Mouse (Mus musculus): ENCODE data around the gene Diaph2. TPM values are rescaled to one million over a fixed set of nuclear protein-coding genes. Genes with fewer than 3 reads are reported as not detected.
"Not testable (repeated sequence)": the region's sequence is repeated elsewhere in the genome, so short reads cannot be mapped to it uniquely, and the experiment has no call there.

The Diaph2 gene
- polyA plus RNA-seq, 1 experiment, result 3.6 TPM

DNA sequence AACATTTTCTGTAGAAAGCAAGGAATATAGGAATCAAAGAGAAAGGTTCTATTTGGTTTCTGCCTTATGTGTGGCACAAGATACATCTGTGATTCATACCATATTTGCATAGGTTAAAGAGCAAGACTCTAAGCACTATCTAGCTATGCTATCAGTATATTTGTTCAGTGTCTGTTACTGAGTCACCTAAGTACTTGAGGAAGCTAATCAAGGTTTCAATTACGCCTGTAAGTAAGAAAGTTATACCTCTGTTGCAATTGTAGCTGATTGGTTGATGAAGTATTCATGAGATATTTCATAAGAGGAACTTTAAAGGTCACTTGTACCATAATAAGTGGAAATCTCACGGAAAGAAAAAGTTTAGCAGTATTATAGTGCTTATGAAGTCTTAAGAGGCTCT lies 531.9 kb downstream of the Diaph2 start:
- no peak for TF ChIP-seq CTCF (IDR thresholded peaks at IDR 0.05; ENCODE audit: control insufficient read depth, insufficient read depth, insufficient replicate concordance, low read depth, low read length)
- no peaks in the 10 kb centered on the region for H3K36me3 ChIP-seq (ENCODE audit: control insufficient read depth, insufficient read depth, low read length)
- no peaks in the 10 kb centered on the region for H3K27me3 ChIP-seq (ENCODE audit: control insufficient read depth, insufficient read depth, low read length)
- H3K27ac ChIP-seq (ENCODE audit: control insufficient read depth, insufficient read depth, low read depth, low read length), result no peak overlapping the region
- H3K4me1 ChIP-seq (ENCODE audit: control insufficient read depth, insufficient read depth, low read length), result no peaks in the 10 kb centered on the region
- no peak overlapping the region for H3K4me3 ChIP-seq (ENCODE audit: control insufficient read depth, low read depth, low read length)

DNA sequence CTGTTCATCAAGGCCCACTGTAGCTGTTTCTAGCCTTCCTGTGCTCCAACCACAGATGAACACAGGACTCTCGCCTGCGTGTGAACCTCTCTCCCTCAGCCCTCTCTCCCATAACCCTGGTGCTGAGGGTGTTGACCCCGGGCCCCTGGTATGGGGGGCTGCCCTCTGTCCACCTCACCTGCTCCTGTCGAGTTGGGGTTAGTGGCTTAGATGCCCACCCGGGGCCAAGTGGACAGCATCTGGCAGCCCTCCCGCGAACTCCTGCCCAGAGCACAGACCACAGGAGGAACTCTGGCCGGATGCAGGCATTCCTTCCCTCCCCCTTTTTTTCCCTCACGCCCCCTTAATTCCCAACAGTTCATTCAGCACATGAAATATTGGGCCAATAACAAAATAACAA lies 537.5 kb downstream of the Diaph2 start:
- Histone ChIP-seq H3K4me1 (ENCODE audit: control insufficient read depth, insufficient read depth, low read length) (no peaks in the 10 kb centered on the region), H3K27ac (ENCODE audit: control insufficient read depth, insufficient read depth, low read depth, low read length) (no peak overlapping the region), H3K36me3 (ENCODE audit: control insufficient read depth, insufficient read depth, low read length) (no peaks in the 10 kb centered on the region), H3K27me3 (ENCODE audit: control insufficient read depth, insufficient read depth, low read length) (no peaks in the 10 kb centered on the region), H3K4me3 (ENCODE audit: control insufficient read depth, low read depth, low read length) (no peak overlapping the region)
- TF ChIP-seq CTCF (IDR thresholded peaks at IDR 0.05; ENCODE audit: control insufficient read depth, insufficient read depth, insufficient replicate concordance, low read depth, low read length), result no peak
- no peak for TF ChIP-seq POLR2A (IDR thresholded peaks at IDR 0.05; ENCODE audit: control insufficient read depth, low read depth, low read length)

DNA sequence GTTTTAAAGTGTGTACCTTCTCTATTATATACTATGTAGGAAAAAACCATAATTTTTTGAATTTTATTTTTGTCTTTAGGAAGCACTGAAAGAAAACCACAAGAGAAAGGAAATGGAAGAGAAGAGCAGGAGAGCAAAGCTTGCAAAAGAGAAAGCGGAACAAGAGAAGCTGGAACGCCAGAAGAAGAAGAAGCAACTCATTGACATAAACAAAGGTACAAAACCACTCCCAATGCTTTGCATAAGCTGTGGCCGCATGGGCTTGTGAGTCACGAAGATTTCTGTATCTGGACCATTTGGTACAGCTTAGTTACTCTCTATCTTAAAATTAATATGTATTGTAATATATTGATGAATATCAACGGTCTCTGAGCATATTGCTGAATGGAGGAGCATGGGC lies 540.2 kb downstream of the Diaph2 start:
- Histone ChIP-seq H3K4me1 (ENCODE audit: control insufficient read depth, insufficient read depth, low read length) (no peaks in the 10 kb centered on the region), H3K27me3 (ENCODE audit: control insufficient read depth, insufficient read depth, low read length) (no peaks in the 10 kb centered on the region), H3K27ac (ENCODE audit: control insufficient read depth, insufficient read depth, low read depth, low read length) (no peak overlapping the region), H3K36me3 (ENCODE audit: control insufficient read depth, insufficient read depth, low read length) (no peaks in the 10 kb centered on the region), H3K4me3 (ENCODE audit: control insufficient read depth, low read depth, low read length) (no peak overlapping the region)
- TF ChIP-seq CTCF (IDR thresholded peaks at IDR 0.05; ENCODE audit: control insufficient read depth, insufficient read depth, insufficient replicate concordance, low read depth, low read length) (no peak), POLR2A (IDR thresholded peaks at IDR 0.05; ENCODE audit: control insufficient read depth, low read depth, low read length) (no peak)

DNA sequence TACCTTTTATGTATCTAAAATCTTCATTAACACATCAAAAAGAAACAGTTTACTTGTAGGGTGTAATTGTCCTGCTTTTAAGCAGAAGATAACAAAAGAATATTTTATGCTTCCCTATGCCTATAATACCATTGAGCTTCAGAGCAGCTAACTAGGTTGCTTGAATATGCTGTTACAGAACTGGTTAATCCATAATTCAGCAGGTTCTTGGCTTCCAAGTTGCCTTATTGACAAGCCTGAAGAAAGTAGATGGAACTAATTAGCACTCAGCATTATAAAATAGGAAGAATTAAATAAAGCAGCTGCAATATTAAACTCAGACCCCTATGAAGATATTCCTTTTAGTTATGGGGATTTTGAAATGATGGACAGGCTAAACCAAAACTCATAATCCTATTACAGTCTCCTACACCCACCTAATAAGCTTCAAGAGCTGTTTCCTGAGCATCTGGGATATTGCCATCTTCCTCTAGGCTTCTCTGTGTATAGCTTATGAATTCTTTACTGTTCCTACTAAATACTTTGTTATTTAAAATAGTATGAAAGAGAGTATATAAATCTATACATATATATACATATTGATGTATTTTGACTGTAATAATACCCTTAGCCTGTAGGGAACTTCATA lies 601.4 kb downstream of the Diaph2 start:
- no peaks in the 10 kb centered on the region for H3K36me3 ChIP-seq (ENCODE audit: control insufficient read depth, insufficient read depth, low read length)
- no peak for TF ChIP-seq CTCF (IDR thresholded peaks at IDR 0.05; ENCODE audit: control insufficient read depth, insufficient read depth, insufficient replicate concordance, low read depth, low read length)
- TF ChIP-seq POLR2A (IDR thresholded peaks at IDR 0.05; ENCODE audit: control insufficient read depth, low read depth, low read length), result no peak
- no peak overlapping the region for H3K27ac ChIP-seq (ENCODE audit: control insufficient read depth, insufficient read depth, low read depth, low read length)
- no peaks in the 10 kb centered on the region for H3K4me1 ChIP-seq (ENCODE audit: control insufficient read depth, insufficient read depth, low read length)
- no peak overlapping the region for H3K4me3 ChIP-seq (ENCODE audit: control insufficient read depth, low read depth, low read length)
- no peaks in the 10 kb centered on the region for H3K27me3 ChIP-seq (ENCODE audit: control insufficient read depth, insufficient read depth, low read length)

DNA sequence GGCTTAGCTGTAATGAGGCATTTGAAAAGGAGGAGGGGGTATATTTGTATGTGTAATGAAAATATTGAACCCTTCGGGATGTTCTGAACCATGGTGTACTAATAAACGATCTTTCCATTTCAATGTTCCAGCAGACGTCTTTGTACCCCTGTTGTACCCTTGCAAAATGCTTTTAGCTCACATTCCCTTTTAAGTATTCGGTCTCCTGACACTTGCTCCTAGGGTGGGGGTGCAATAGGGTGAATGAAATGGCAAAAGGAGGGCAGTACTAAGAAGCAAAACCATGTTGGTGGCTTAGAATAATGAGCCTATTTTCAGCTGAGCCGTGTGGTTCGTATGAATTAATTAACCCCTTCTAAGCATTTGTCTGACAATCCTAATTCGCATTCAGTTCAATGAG lies 601.9 kb downstream of the Diaph2 start:
- Histone ChIP-seq H3K27ac (ENCODE audit: control insufficient read depth, insufficient read depth, low read depth, low read length) (no peak overlapping the region), H3K4me3 (ENCODE audit: control insufficient read depth, low read depth, low read length) (no peak overlapping the region), H3K4me1 (ENCODE audit: control insufficient read depth, insufficient read depth, low read length) (no peaks in the 10 kb centered on the region), H3K36me3 (ENCODE audit: control insufficient read depth, insufficient read depth, low read length) (no peaks in the 10 kb centered on the region), H3K27me3 (ENCODE audit: control insufficient read depth, insufficient read depth, low read length) (no peaks in the 10 kb centered on the region)
- no peak for TF ChIP-seq CTCF (IDR thresholded peaks at IDR 0.05; ENCODE audit: control insufficient read depth, insufficient read depth, insufficient replicate concordance, low read depth, low read length)
- TF ChIP-seq POLR2A (IDR thresholded peaks at IDR 0.05; ENCODE audit: control insufficient read depth, low read depth, low read length), result no peak

DNA sequence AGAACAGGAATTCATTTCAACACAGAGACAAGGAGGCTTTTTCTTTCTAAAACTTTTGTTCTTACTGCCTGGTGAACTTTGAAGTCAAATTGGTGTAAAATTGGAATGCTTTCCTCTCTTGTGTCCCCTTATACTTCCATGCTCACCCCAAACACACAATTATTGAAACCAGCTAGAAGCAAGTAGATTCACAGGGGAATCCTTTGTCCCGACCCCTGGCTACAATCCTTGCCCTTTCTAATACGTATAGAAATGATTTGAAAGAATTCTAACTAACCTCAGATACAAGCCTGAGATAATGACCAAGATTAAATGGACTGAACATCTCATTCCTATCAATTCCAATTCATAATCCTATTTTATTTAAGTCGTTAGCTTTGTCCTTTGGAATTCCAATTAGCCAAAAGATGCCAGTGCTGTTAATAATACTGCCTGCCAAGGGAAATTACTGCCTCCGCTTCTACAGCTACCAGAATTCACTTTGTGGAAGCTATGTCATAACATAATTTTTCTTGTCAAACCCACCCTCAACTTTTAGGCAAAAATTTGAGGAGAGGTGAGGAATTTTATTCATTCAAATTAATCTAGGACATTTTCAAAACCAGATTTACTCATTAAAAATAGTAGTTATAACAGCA lies 644.1 kb downstream of the Diaph2 start:
- Histone ChIP-seq H3K36me3 (ENCODE audit: control insufficient read depth, insufficient read depth, low read length) (no peaks in the 10 kb centered on the region), H3K27me3 (ENCODE audit: control insufficient read depth, insufficient read depth, low read length) (no peaks in the 10 kb centered on the region), H3K27ac (ENCODE audit: control insufficient read depth, insufficient read depth, low read depth, low read length) (no peak overlapping the region), H3K4me3 (ENCODE audit: control insufficient read depth, low read depth, low read length) (no peak overlapping the region), H3K4me1 (ENCODE audit: control insufficient read depth, insufficient read depth, low read length) (no peaks in the 10 kb centered on the region)
- TF ChIP-seq POLR2A (IDR thresholded peaks at IDR 0.05; ENCODE audit: control insufficient read depth, low read depth, low read length), result no peak
- TF ChIP-seq CTCF (IDR thresholded peaks at IDR 0.05; ENCODE audit: control insufficient read depth, insufficient read depth, insufficient replicate concordance, low read depth, low read length), result no peak

DNA sequence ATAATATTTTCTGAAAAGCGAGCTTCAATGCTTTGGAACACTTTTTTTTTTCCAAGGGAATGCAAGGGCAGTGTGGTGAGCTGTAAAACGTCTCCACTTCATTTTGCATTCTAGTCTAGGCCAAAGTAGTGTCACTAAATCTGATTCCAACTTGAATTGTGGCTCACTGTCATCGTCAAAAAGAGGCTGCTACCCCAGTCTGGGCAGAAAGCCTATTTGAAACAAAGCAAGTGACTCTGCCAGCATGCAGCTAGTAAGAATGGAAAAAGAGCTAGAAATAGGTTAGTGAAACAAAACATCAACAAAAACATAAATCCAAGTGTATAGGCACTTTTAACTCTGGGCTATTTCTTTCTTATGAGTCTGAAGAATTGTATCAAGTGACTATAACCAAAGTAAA lies 653.7 kb downstream of the Diaph2 start:
- no peaks in the 10 kb centered on the region for H3K4me1 ChIP-seq (ENCODE audit: control insufficient read depth, insufficient read depth, low read length)
- H3K36me3 ChIP-seq (ENCODE audit: control insufficient read depth, insufficient read depth, low read length), result no peaks in the 10 kb centered on the region
- no peak overlapping the region for H3K27ac ChIP-seq (ENCODE audit: control insufficient read depth, insufficient read depth, low read depth, low read length)
- no peak for TF ChIP-seq POLR2A (IDR thresholded peaks at IDR 0.05; ENCODE audit: control insufficient read depth, low read depth, low read length)
- no peak for TF ChIP-seq CTCF (IDR thresholded peaks at IDR 0.05; ENCODE audit: control insufficient read depth, insufficient read depth, insufficient replicate concordance, low read depth, low read length)
- no peaks in the 10 kb centered on the region for H3K27me3 ChIP-seq (ENCODE audit: control insufficient read depth, insufficient read depth, low read length)
- H3K4me3 ChIP-seq (ENCODE audit: control insufficient read depth, low read depth, low read length), result no peak overlapping the region

DNA sequence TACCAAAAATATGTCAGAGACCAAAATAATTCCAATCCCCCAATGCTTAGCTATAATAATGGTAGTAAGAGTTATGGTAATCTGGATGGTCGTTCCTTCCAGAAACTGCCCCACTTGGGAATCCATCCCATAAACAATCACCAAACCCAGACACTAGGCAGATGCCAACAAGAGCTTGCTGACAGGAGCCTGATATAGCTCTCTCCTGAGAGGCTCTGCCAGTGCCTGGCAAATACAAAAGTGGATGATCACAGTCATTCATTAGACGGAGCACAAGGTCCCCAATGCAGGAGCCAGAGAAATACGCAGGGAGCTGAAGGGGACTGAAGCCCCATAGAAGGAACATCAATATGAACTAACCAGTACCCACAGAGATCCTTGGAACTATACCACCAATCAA lies 657.9 kb downstream of the Diaph2 start:
- not testable (repeated sequence) for H3K27me3 ChIP-seq (ENCODE audit: control insufficient read depth, insufficient read depth, low read length); H3K4me1 ChIP-seq (ENCODE audit: control insufficient read depth, insufficient read depth, low read length); H3K4me3 ChIP-seq (ENCODE audit: control insufficient read depth, low read depth, low read length); H3K36me3 ChIP-seq (ENCODE audit: control insufficient read depth, insufficient read depth, low read length); H3K27ac ChIP-seq (ENCODE audit: control insufficient read depth, insufficient read depth, low read depth, low read length)

Data from testis, adult 2 months (tissue).